In the genomic region with DNA sequence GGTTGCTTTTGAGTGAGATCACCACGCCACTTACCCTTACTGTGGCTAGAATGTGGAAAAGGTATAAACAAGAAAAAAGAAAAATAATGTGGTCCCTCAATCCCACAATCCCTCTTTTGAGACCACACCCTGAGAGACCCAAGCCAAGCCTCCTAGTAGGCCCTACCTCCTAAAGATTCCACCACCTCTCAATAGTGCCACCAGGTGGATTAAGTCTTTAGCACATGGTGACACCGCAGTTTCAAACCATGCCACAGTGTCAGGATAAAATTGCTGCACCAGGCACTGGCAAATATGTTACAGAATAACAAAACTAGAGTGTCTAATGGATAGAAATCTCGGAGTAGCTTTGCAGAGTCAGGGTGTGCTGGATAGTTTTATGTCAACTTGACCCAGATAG, we compare ENCODE assay signal across 7 mouse cellular contexts.
DNase-seq lines count a peak whose midpoint lies in the region; ATAC-seq and TF ChIP-seq lines count a peak whose summit lies in the region.

No protein-coding gene starts in this region.

- peak; percentile 77 for TF ChIP-seq CTCF in layer of hippocampus, adult 2 months (conservative IDR thresholded peaks at IDR 0.05)
- TF ChIP-seq CTCF in CH12.LX (conservative IDR thresholded peaks at IDR 0.05 in 1 of 2, IDR thresholded peaks at IDR 0.05 in 1 of 2; ENCODE audit: low read depth in 2 of 2, low read length in 2 of 2): peak; percentile 37 to 86

- dilution Hi-C loops in CH12.LX (cut with MboI; ENCODE audit: extremely low pct_ligation_motif_present, extremely low pct_unique_long_range_greater_than_20kb, low sequenced_read_pairs): no loop called here

- in situ Hi-C loops in CH12.LX (cut with MboI; ENCODE audit: low pct_ligation_motif_present, low pct_unique_long_range_greater_than_20kb, low sequenced_read_pairs): loop anchor here (25.0 kb wide), 2 partner anchors 173 to 498 kb away; no protein-coding TSS in a partner anchor

- TF ChIP-seq POLR2A in CH12.LX (IDR thresholded peaks at IDR 0.05; ENCODE audit: low read depth, low read length): no peak

- no peaks in the 10 kb centered on the region for H3K9me3 ChIP-seq in CH12.LX (replicated peaks; ENCODE audit: low read length)
- no peaks in the 10 kb centered on the region for H3K9me3 ChIP-seq in forebrain, embryonic 11.5 days (ENCODE audit: control insufficient read depth, low read length)

- peak in 1 of 2 experiments; percentile 40 for DNase-seq in layer of hippocampus, adult 2 months (ENCODE audit: low spot score in 2 of 2)
- no peak for DNase-seq in layer of hippocampus, postnatal 25 days (ENCODE audit: extremely low spot score in 1 of 2, low spot score in 1 of 2)
- DNase-seq in CH12.LX (ENCODE audit: extremely low read depth): peak; percentile 48
- DNase-seq in R1 (ENCODE audit: low read depth, low spot score): peak; percentile 56
- peak; percentile 24 for DNase-seq in embryo, embryonic 11 days
- peak; percentile 14 for DNase-seq in lung, postnatal 25 days (ENCODE audit: low spot score)
- no peak for DNase-seq in forebrain, embryonic 11.5 days (ENCODE audit: low spot score)

- H3K27me3 ChIP-seq in CH12.LX (replicated peaks): no peaks in the 10 kb centered on the region
- H3K27me3 ChIP-seq in forebrain, embryonic 11.5 days (ENCODE audit: control insufficient read depth, insufficient read depth, low read length): no peaks in the 10 kb centered on the region

- TF ChIP-seq EP300 in CH12.LX (IDR thresholded peaks at IDR 0.05; ENCODE audit: low read length): no peak

- no peaks in the 10 kb centered on the region for H3K4me1 ChIP-seq in CH12.LX (ENCODE audit: control insufficient read depth in 1 of 2, insufficient read depth in 2 of 2)
- H3K4me1 ChIP-seq in forebrain, embryonic 11.5 days (replicated peaks; ENCODE audit: control insufficient read depth, insufficient read depth, low read length): no peaks in the 10 kb centered on the region

- H3K9ac ChIP-seq in CH12.LX (ENCODE audit: insufficient read depth, low read depth): no peak overlapping the region
- H3K9ac ChIP-seq in forebrain, embryonic 11.5 days (ENCODE audit: low read length): no peak overlapping the region

- H3K79me2 ChIP-seq in CH12.LX (replicated peaks; ENCODE audit: control insufficient read depth, extremely low read depth, insufficient read depth, poor library complexity, severe bottlenecking): no peaks in the 10 kb centered on the region

- no peak overlapping the region for H3K4me3 ChIP-seq in layer of hippocampus, adult 2 months
- no peak overlapping the region for H3K4me3 ChIP-seq in CH12.LX (replicated peaks in 1 of 3; ENCODE audit: low read depth in 2 of 3, low read length in 2 of 3, poor library complexity in 1 of 3)
- no peak overlapping the region for H3K4me3 ChIP-seq in forebrain, embryonic 11.5 days (ENCODE audit: low read depth, low read length)

- WGBS in forebrain, embryonic 11.5 days: 81% methylated on average over 3 of the region's 3 CpGs

- H3K27ac ChIP-seq in layer of hippocampus, adult 2 months: no peak overlapping the region
- no peak overlapping the region for H3K27ac ChIP-seq in CH12.LX (ENCODE audit: insufficient read depth, low read depth)
- H3K27ac ChIP-seq in forebrain, embryonic 11.5 days (ENCODE audit: low read depth, low read length): no peak overlapping the region

- peak; percentile 85 for TF ChIP-seq RAD21 in CH12.LX (IDR thresholded peaks at IDR 0.05; ENCODE audit: low read depth, low read length)

- H3K36me3 ChIP-seq in CH12.LX (replicated peaks in 1 of 2; ENCODE audit: control insufficient read depth in 1 of 2, insufficient read depth in 1 of 2, low read length in 1 of 2): no peaks in the 10 kb centered on the region
- no peaks in the 10 kb centered on the region for H3K36me3 ChIP-seq in forebrain, embryonic 11.5 days (ENCODE audit: control insufficient read depth, insufficient read depth, low read length)

- ATAC-seq in forebrain, embryonic 11.5 days (replicated peaks; ENCODE audit: low FRiP score): no peak

- H3K4me2 ChIP-seq in CH12.LX (ENCODE audit: insufficient read depth, low read depth, poor library complexity, severe bottlenecking): no peak overlapping the region
- H3K4me2 ChIP-seq in forebrain, embryonic 11.5 days (ENCODE audit: low read depth, low read length, severe bottlenecking): no peak overlapping the region

TF ChIP-seq in CH12.LX, 34 proteins besides CTCF, POLR2A, EP300 and RAD21:
- TF ChIP-seq MAZ (IDR thresholded peaks at IDR 0.05; ENCODE audit: low read depth, low read length) (no peak), TBP (conservative IDR thresholded peaks at IDR 0.05; ENCODE audit: low read depth, low read length) (no peak), UBTF (IDR thresholded peaks at IDR 0.05; ENCODE audit: low read depth, low read length) (no peak), JUND (conservative IDR thresholded peaks at IDR 0.05; ENCODE audit: low read depth, low read length) (no peak), ETS1 (conservative IDR thresholded peaks at IDR 0.05; ENCODE audit: low read depth, low read length) (no peak), IRF4 (IDR thresholded peaks at IDR 0.05; ENCODE audit: low read depth, low read length) (peak; percentile 25; the same call in 1 of the 2 replicates), CHD1 (IDR thresholded peaks at IDR 0.05; ENCODE audit: low read depth, low read length) (no peak), MAX (IDR thresholded peaks at IDR 0.05; ENCODE audit: low read length) (peak; percentile 59), SMC3 (IDR thresholded peaks at IDR 0.05; ENCODE audit: low read depth, low read length) (peak; percentile 93), GABPA (IDR thresholded peaks at IDR 0.05; ENCODE audit: insufficient replicate concordance, low read depth, low read length) (no peak), KAT2A (IDR thresholded peaks at IDR 0.05; ENCODE audit: insufficient replicate concordance, low read length) (no peak), ZNF384 (IDR thresholded peaks at IDR 0.05; ENCODE audit: low read depth, low read length) (no peak), JUN (IDR thresholded peaks at IDR 0.05; ENCODE audit: insufficient read depth, low read depth, low read length) (no peak), RCOR1 (conservative IDR thresholded peaks at IDR 0.05; ENCODE audit: low read depth, low read length) (no peak), USF2 (conservative IDR thresholded peaks at IDR 0.05; ENCODE audit: low read depth, low read length) (no peak), ELF1 (IDR thresholded peaks at IDR 0.05; ENCODE audit: low read depth, low read length) (no peak), MYC (IDR thresholded peaks at IDR 0.05; ENCODE audit: low read depth, low read length) (peak; percentile 64), NELFE (IDR thresholded peaks at IDR 0.05; ENCODE audit: low read depth, low read length) (no peak), ZKSCAN1 (IDR thresholded peaks at IDR 0.05; ENCODE audit: borderline replicate concordance, low read depth, low read length) (no peak), MXI1 (IDR thresholded peaks at IDR 0.05; ENCODE audit: low read depth, low read length) (no peak), POLR2AphosphoS2 (IDR thresholded peaks at IDR 0.05; ENCODE audit: low read depth, low read length) (no peak), ZC3H11A (IDR thresholded peaks at IDR 0.05; ENCODE audit: low read depth, low read length) (peak; percentile 67), NRF1 (IDR thresholded peaks at IDR 0.05; ENCODE audit: low read depth, low read length) (no peak), MEF2A (IDR thresholded peaks at IDR 0.05; ENCODE audit: borderline replicate concordance, low read depth, low read length) (no peak), SIN3A (IDR thresholded peaks at IDR 0.05; ENCODE audit: low read length) (no peak), TCF12 (IDR thresholded peaks at IDR 0.05; ENCODE audit: low read depth, low read length) (no peak), HCFC1 (IDR thresholded peaks at IDR 0.05; ENCODE audit: low read depth, low read length) (no peak), MAFK (IDR thresholded peaks at IDR 0.05; ENCODE audit: insufficient replicate concordance, low read length) (0 out of 2 replicates have a peak, but pooled peaks have one; percentile 22), CHD2 (IDR thresholded peaks at IDR 0.05; ENCODE audit: low read length) (no peak), E2F4 (IDR thresholded peaks at IDR 0.05; ENCODE audit: insufficient replicate concordance, low read depth, low read length) (no peak), ZMIZ1 (IDR thresholded peaks at IDR 0.05; ENCODE audit: low read depth, low read length) (no peak), BHLHE40 (IDR thresholded peaks at IDR 0.05; ENCODE audit: low read depth, low read length) (no peak), PAX5 (IDR thresholded peaks at IDR 0.05; ENCODE audit: low read length) (no peak), USF1 (IDR thresholded peaks at IDR 0.05; ENCODE audit: low read depth, low read length) (no peak)
TF ChIP-seq in CH12.LX: peak in this region for 6.

Comparison
In these comparisons a context has a peak if more than half of its experiments do, and no peak if none do; other contexts are left out.
1. DNase-seq: peak in CH12.LX (single experiment), R1 (single experiment), embryo, embryonic 11 days (single experiment) and lung, postnatal 25 days (single experiment); none in layer of hippocampus, postnatal 25 days (0 of 2) and forebrain, embryonic 11.5 days (single experiment).